ENCODE assay signal across 9 mouse cellular contexts in the genomic region with DNA sequence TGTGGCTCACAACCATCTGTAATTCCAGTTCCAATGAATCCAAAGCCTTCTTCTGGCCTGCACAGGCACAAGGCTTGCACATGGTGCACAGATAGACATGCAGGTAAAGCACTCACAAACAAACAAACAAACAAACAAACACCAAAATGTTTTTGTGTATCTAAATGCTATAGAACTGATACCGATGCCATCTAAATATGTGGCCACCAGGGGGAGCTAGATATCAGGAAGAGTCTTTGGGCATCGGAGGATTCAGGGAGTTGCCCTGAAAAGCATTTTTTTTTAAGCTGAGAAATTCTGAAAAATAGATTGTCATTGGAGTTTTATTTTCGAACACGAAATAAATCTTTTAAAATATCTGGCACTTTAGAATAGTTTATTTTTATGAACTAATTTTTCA. TPM values are rescaled to one million over a fixed set of nuclear protein-coding genes. Genes with fewer than 3 reads are reported as not detected.
DNase-seq lines count a peak whose midpoint lies in the region; ATAC-seq lines count a peak whose summit lies in the region.
"Had no signal": no experiment of that assay in that cellular context is flagged by ENCODE, and none has a peak within 500 bp of the region (broad histone marks: within the 10 kb centered on the region; RNA-seq: fewer than 3 reads in every experiment).

No protein-coding gene starts in this region.

- H3K9me3 ChIP-seq in liver, embryonic 11.5 days (ENCODE audit: control insufficient read depth, low read length) = no peaks in the 10 kb centered on the region
- H3K9me3 ChIP-seq: neural tube, embryonic 12.5 days had no signal

- no peaks in the 10 kb centered on the region for H3K27me3 ChIP-seq in liver, embryonic 11.5 days (replicated peaks; ENCODE audit: control insufficient read depth, insufficient read depth, low read length)
- H3K27me3 ChIP-seq: neural tube, embryonic 12.5 days had no signal

- no peaks in the 10 kb centered on the region for H3K36me3 ChIP-seq in liver, embryonic 11.5 days (ENCODE audit: control insufficient read depth, insufficient read depth, low read length)
- H3K36me3 ChIP-seq: neural tube, embryonic 12.5 days had no signal

- no peak overlapping the region for H3K4me2 ChIP-seq in liver, embryonic 11.5 days
- H3K4me2 ChIP-seq: neural tube, embryonic 12.5 days had no signal

- ATAC-seq in liver, embryonic 11.5 days (replicated peaks; ENCODE audit: low FRiP score) = no peak
- ATAC-seq in megakaryocyte-erythroid progenitor cell, adult 5-6 weeks (replicated peaks; ENCODE audit: low FRiP score, low TSS enrichment, poor library complexity, severe bottlenecking) = peak; percentile 57; the same call in 1 of the 2 replicates

- H3K4me1 ChIP-seq in liver, embryonic 11.5 days (replicated peaks; ENCODE audit: control insufficient read depth, insufficient read depth, low read length) = no peaks in the 10 kb centered on the region
- H3K4me1 ChIP-seq: neural tube, embryonic 12.5 days had no signal

- no peak overlapping the region for H3K4me3 ChIP-seq in liver, embryonic 11.5 days (ENCODE audit: low read depth, low read length)
- H3K4me3 ChIP-seq: neural tube, embryonic 12.5 days had no signal

- H3K27ac ChIP-seq in liver, embryonic 11.5 days (ENCODE audit: low read depth, low read length) = no peak overlapping the region
- H3K27ac ChIP-seq: neural tube, embryonic 12.5 days had no signal

- H3K9ac ChIP-seq in liver, embryonic 11.5 days (ENCODE audit: low read depth, low read length) = no peak overlapping the region
- H3K9ac ChIP-seq: neural tube, embryonic 12.5 days had no signal

- WGBS in liver, embryonic 11.5 days = 14% methylated on average over 4 of the region's 4 CpGs

- DNase-seq in liver (peak; percentile 63), NIH3T3 (ENCODE audit: low read depth) (peak; percentile 85)
- DNase-seq in liver, embryonic 11.5 days (ENCODE audit: low spot score) = no peak
- peak; percentile 14 for DNase-seq in cerebellum, adult 9-11 months
- DNase-seq in frontal cortex, postnatal 10 days (ENCODE audit: low spot score in 2 of 2) = peak; percentile 20 to 56
- DNase-seq in layer of hippocampus, adult 9-10 months (ENCODE audit: low spot score) = peak; percentile 77
- peak; percentile 53 for DNase-seq in thymus, postnatal 0 days (ENCODE audit: low spot score)

RNA-seq across cellular contexts. Expression of a gene that starts 43.8 kb away (rescaled TPM):
- 48.8 and 54.5 TPM in 2 replicates for polyA plus RNA-seq in liver, embryonic 11.5 days (2014; fragmentation: Nextera tagmentation; extraction: Ambion mirVana)
- total RNA-seq in megakaryocyte-erythroid progenitor cell, adult 5-6 weeks (2014; fragmentation: Nextera tagmentation) = 44.0 and 48.6 TPM in 2 replicates
- total RNA-seq in megakaryocyte-erythroid progenitor cell, adult 5-6 weeks (2017) = 90.8 and 92.1 TPM in 2 replicates
- polyA plus RNA-seq in thymus, postnatal 0 days (2015; fragmentation: Nextera tagmentation; extraction: Ambion mirVana) = 61.9 and 63.0 TPM in 2 replicates

RNA-seq across cellular contexts. Expression of a gene that starts 44.2 kb away (rescaled TPM):
- 29.0 and 30.3 TPM in 2 replicates for polyA plus RNA-seq in liver, embryonic 11.5 days (2014; fragmentation: Nextera tagmentation; extraction: Ambion mirVana)
- total RNA-seq in megakaryocyte-erythroid progenitor cell, adult 5-6 weeks (2014; fragmentation: Nextera tagmentation) = 16.3 and 16.6 TPM in 2 replicates
- total RNA-seq in megakaryocyte-erythroid progenitor cell, adult 5-6 weeks (2017) = 11.2 and 19.0 TPM in 2 replicates
- polyA plus RNA-seq in thymus, postnatal 0 days (2015; fragmentation: Nextera tagmentation; extraction: Ambion mirVana) = 32.3 and 42.4 TPM in 2 replicates
